Mouse (Mus musculus): ENCODE results near the gene Inava. TPM values are rescaled to one million over a fixed set of nuclear protein-coding genes. Genes with fewer than 3 reads are reported as not detected.

Gene Inava
- total and polyA plus RNA-seq, 3 experiments = 0.29 TPM; not detected in 2

GRCm38 (mm10) chr1:136177085-136177484, 57.0 kb downstream of the Inava start:
- H3K9ac ChIP-seq (ENCODE audit: low read depth, low read length) = no peak overlapping the region
- H3K4me3 ChIP-seq = no peak overlapping the region
- no peaks in the 10 kb centered on the region for H3K79me2 ChIP-seq (replicated peaks; ENCODE audit: control insufficient read depth, insufficient read depth, low read length)
- H3K36me3 ChIP-seq (ENCODE audit: control insufficient read depth, insufficient read depth, low read length) = no peaks in the 10 kb centered on the region
- no peaks in the 10 kb centered on the region for H3K27me3 ChIP-seq (ENCODE audit: control insufficient read depth, insufficient read depth, low read length)
- 74% methylated on average over 2 of the region's 2 CpGs for WGBS
- no peak for TF ChIP-seq EP300 (IDR thresholded peaks at IDR 0.05; ENCODE audit: insufficient read depth, low read depth, low read length)
- TF ChIP-seq CTCF (IDR thresholded peaks at IDR 0.05) = no peak
- no peak for TF ChIP-seq POLR2A (IDR thresholded peaks at IDR 0.05; ENCODE audit: insufficient read depth, low read depth, low read length)
- no peak for DNase-seq
- H3K27ac ChIP-seq = no peak overlapping the region
- peaks cover 3% of the 10 kb centered on the region for H3K4me1 ChIP-seq (ENCODE audit: control insufficient read depth, insufficient read depth, low read length)
- intact Hi-C loops (cut with DNase I) = no loop called here

- TF ChIP-seq POLR2A (IDR thresholded peaks at IDR 0.05; ENCODE audit: insufficient read depth, low read depth, low read length) (no peak), EP300 (IDR thresholded peaks at IDR 0.05; ENCODE audit: insufficient read depth, low read depth, low read length) (no peak), CTCF (IDR thresholded peaks at IDR 0.05) (peak; percentile 70)
- intact Hi-C loops (cut with DNase I) = no loop called here
- Histone ChIP-seq H3K27me3 (ENCODE audit: control insufficient read depth, insufficient read depth, low read length) (no peaks in the 10 kb centered on the region), H3K79me2 (replicated peaks; ENCODE audit: control insufficient read depth, insufficient read depth, low read length) (no peaks in the 10 kb centered on the region), H3K36me3 (ENCODE audit: control insufficient read depth, insufficient read depth, low read length) (no peaks in the 10 kb centered on the region), H3K9ac (ENCODE audit: low read depth, low read length) (no peak overlapping the region), H3K4me3 (no peak overlapping the region), H3K4me1 (ENCODE audit: control insufficient read depth, insufficient read depth, low read length) (peaks cover 3% of the 10 kb centered on the region), H3K27ac (no peak overlapping the region)
- 45% methylated on average over 6 of the region's 6 CpGs for WGBS
- peak in 1 of 2 experiments; percentile 16 for DNase-seq
Measured at GRCm38 (mm10) chr1:136175183-136175582, 58.9 kb downstream of the Inava start.

DNA sequence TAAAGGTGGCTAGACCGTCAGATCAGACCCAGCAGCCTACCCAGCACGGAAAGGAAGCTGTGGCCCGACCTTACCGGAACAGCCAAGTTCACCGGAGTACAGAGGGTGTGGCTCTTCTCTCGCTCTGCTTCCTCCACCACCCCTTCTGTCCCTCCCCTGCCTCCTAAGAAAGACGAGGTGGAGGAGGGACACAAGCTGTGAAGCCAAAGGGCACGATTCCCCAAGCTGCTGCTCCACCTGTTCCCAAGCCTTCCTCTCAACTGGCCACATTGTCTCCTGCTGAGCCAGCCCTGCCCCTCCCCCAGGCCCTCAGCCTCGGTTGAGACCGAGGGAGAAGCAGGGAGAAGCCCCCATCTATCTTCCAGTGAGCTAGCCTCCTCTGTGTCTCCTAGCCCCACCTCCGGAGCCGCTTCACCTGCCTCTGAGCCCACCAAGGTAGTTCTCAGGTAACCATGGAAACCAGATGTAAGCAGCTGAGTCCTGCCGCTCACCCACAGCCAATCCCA, 59.9 kb downstream of the Inava start:
- Histone ChIP-seq H3K36me3 (ENCODE audit: control insufficient read depth, insufficient read depth, low read length) (no peaks in the 10 kb centered on the region), H3K27ac (no peak overlapping the region), H3K79me2 (replicated peaks; ENCODE audit: control insufficient read depth, insufficient read depth, low read length) (no peaks in the 10 kb centered on the region), H3K4me1 (ENCODE audit: control insufficient read depth, insufficient read depth, low read length) (peaks cover 4% of the 10 kb centered on the region), H3K27me3 (ENCODE audit: control insufficient read depth, insufficient read depth, low read length) (no peaks in the 10 kb centered on the region), H3K9ac (ENCODE audit: low read depth, low read length) (no peak overlapping the region), H3K4me3 (no peak overlapping the region)
- 37% methylated on average over 13 of the region's 13 CpGs for WGBS
- DNase-seq = peak in 1 of 2 experiments; percentile 16
- TF ChIP-seq CTCF (IDR thresholded peaks at IDR 0.05) (no peak), EP300 (IDR thresholded peaks at IDR 0.05; ENCODE audit: insufficient read depth, low read depth, low read length) (no peak), POLR2A (IDR thresholded peaks at IDR 0.05; ENCODE audit: insufficient read depth, low read depth, low read length) (no peak)
- intact Hi-C loops (cut with DNase I) = loop anchor here (5.0 kb wide), 1 partner anchor 348 kb away; no protein-coding TSS in a partner anchor

GRCm38 (mm10) chr1:136172696-136173095, 61.4 kb downstream of the Inava start:
- Histone ChIP-seq H3K36me3 (ENCODE audit: control insufficient read depth, insufficient read depth, low read length) (no peaks in the 10 kb centered on the region), H3K27me3 (ENCODE audit: control insufficient read depth, insufficient read depth, low read length) (no peaks in the 10 kb centered on the region), H3K9ac (ENCODE audit: low read depth, low read length) (no peak overlapping the region), H3K79me2 (replicated peaks; ENCODE audit: control insufficient read depth, insufficient read depth, low read length) (no peaks in the 10 kb centered on the region), H3K27ac (no peak overlapping the region), H3K4me1 (ENCODE audit: control insufficient read depth, insufficient read depth, low read length) (peaks cover 1% of the 10 kb centered on the region; the same call in 1 of the 2 replicates), H3K4me3 (no peak overlapping the region)
- intact Hi-C loops (cut with DNase I) = loop anchor here (5.0 kb wide), 1 partner anchor 350 kb away; no protein-coding TSS in a partner anchor
- DNase-seq = no peak
- 87% methylated on average over 12 of the region's 12 CpGs for WGBS
- TF ChIP-seq EP300 (IDR thresholded peaks at IDR 0.05; ENCODE audit: insufficient read depth, low read depth, low read length) = no peak
- TF ChIP-seq CTCF (IDR thresholded peaks at IDR 0.05) = no peak
- TF ChIP-seq POLR2A (IDR thresholded peaks at IDR 0.05; ENCODE audit: insufficient read depth, low read depth, low read length) = no peak

GRCm38 (mm10) chr1:136170109-136170508, 64.0 kb downstream of the Inava start:
- 7% methylated on average over 5 of the region's 5 CpGs for WGBS
- no peak overlapping the region for H3K9ac ChIP-seq (ENCODE audit: low read depth, low read length)
- H3K27me3 ChIP-seq (ENCODE audit: control insufficient read depth, insufficient read depth, low read length) = no peaks in the 10 kb centered on the region
- no peaks in the 10 kb centered on the region for H3K36me3 ChIP-seq (ENCODE audit: control insufficient read depth, insufficient read depth, low read length)
- intact Hi-C loops (cut with DNase I) = loop anchor here (1.0 to 5.0 kb wide), 3 partner anchors 43 to 352 kb away; no protein-coding TSS in a partner anchor
- no peak overlapping the region for H3K4me3 ChIP-seq
- no peaks in the 10 kb centered on the region for H3K79me2 ChIP-seq (replicated peaks; ENCODE audit: control insufficient read depth, insufficient read depth, low read length)
- peaks cover 1% of the 10 kb centered on the region; the same call in 1 of the 2 replicates for H3K4me1 ChIP-seq (ENCODE audit: control insufficient read depth, insufficient read depth, low read length)
- no peak overlapping the region for H3K27ac ChIP-seq
- peak; percentile 63 to 66 for DNase-seq
- TF ChIP-seq POLR2A (IDR thresholded peaks at IDR 0.05; ENCODE audit: insufficient read depth, low read depth, low read length) = no peak
- peak; percentile 73 for TF ChIP-seq EP300 (IDR thresholded peaks at IDR 0.05; ENCODE audit: insufficient read depth, low read depth, low read length)
- peak; percentile 91 for TF ChIP-seq CTCF (IDR thresholded peaks at IDR 0.05)

DNA sequence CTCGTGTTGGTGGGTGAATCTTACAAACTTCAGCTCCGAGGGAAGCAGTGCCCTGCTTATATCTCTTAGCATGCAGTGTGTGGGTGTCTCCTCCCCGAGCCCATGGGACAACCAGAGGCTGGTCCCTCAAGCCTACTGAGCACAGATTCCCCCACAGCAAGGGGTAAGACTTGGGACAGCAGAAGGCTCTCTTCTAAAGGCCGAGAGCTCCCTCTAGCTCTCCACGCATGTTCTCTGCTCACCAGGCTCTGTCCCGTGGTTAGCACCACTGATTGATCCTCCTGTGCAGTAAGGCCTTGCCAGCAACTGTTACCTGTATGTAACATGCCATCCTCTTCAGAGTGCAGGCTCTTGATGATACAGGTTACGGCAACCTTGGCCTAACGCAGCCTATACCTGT, 66.4 kb downstream of the Inava start:
- no peak overlapping the region for H3K9ac ChIP-seq (ENCODE audit: low read depth, low read length)
- H3K4me1 ChIP-seq (ENCODE audit: control insufficient read depth, insufficient read depth, low read length) = peaks cover 1% of the 10 kb centered on the region; the same call in 1 of the 2 replicates
- peak in 1 of 2 experiments; percentile 17 for DNase-seq
- intact Hi-C loops (cut with DNase I) = loop anchor here (5.0 kb wide), 3 partner anchors 50 to 120 kb away; no protein-coding TSS in a partner anchor
- no peak overlapping the region for H3K27ac ChIP-seq
- H3K36me3 ChIP-seq (ENCODE audit: control insufficient read depth, insufficient read depth, low read length) = no peaks in the 10 kb centered on the region
- no peaks in the 10 kb centered on the region for H3K27me3 ChIP-seq (ENCODE audit: control insufficient read depth, insufficient read depth, low read length)
- H3K4me3 ChIP-seq = no peak overlapping the region
- WGBS = 60% methylated on average over 8 of the region's 8 CpGs
- H3K79me2 ChIP-seq (replicated peaks; ENCODE audit: control insufficient read depth, insufficient read depth, low read length) = no peaks in the 10 kb centered on the region
- TF ChIP-seq POLR2A (IDR thresholded peaks at IDR 0.05; ENCODE audit: insufficient read depth, low read depth, low read length) = no peak
- peak; percentile 67 for TF ChIP-seq CTCF (IDR thresholded peaks at IDR 0.05)
- TF ChIP-seq EP300 (IDR thresholded peaks at IDR 0.05; ENCODE audit: insufficient read depth, low read depth, low read length) = no peak

Measured in heart, adult 2 months (tissue).